Mouse (Mus musculus): Measurements from ENCODE around the gene Rimbp2.

The Rimbp2 gene

GRCm38 (mm10) chr5:128935359-128935899, 17.9 kb downstream of the Rimbp2 start:
- in situ Hi-C loops (cut with MboI, MseI) = no loop called here

- in situ Hi-C loops (cut with MboI, MseI) = no loop called here
Observed at GRCm38 (mm10) chr5:128932776-128933175, 20.5 kb downstream of the Rimbp2 start.

GRCm38 (mm10) chr5:128925073-128925472, 28.2 kb downstream of the Rimbp2 start:
- in situ Hi-C loops (cut with MboI, MseI) = no loop called here

GRCm38 (mm10) chr5:128920112-128920511, 33.2 kb downstream of the Rimbp2 start:
- in situ Hi-C loops (cut with MboI, MseI) = no loop called here

- in situ Hi-C loops (cut with MboI, MseI) = loop anchor here in 1 of 2 experiments (10.0 kb wide), 1 partner anchor 377 kb away; no protein-coding TSS in a partner anchor
Observed at GRCm38 (mm10) chr5:128917116-128917959, 35.9 kb downstream of the Rimbp2 start.

- in situ Hi-C loops (cut with MboI, MseI) = loop anchor here in 1 of 2 experiments (10.0 kb wide), 1 partner anchor 381 kb away; no protein-coding TSS in a partner anchor
Observed at GRCm38 (mm10) chr5:128913820-128914219, 39.5 kb downstream of the Rimbp2 start.

- in situ Hi-C loops (cut with MboI, MseI) = loop anchor here in 1 of 2 experiments (10.0 kb wide), 1 partner anchor 382 kb away; no protein-coding TSS in a partner anchor
Observed at GRCm38 (mm10) chr5:128912374-128912773, 40.9 kb downstream of the Rimbp2 start.

GRCm38 (mm10) chr5:128911593-128911992, 41.7 kb downstream of the Rimbp2 start:
- in situ Hi-C loops (cut with MboI, MseI) = loop anchor here in 1 of 2 experiments (10.0 kb wide), 1 partner anchor 383 kb away; no protein-coding TSS in a partner anchor

GRCm38 (mm10) chr5:128904113-128904512, 49.2 kb downstream of the Rimbp2 start:
- in situ Hi-C loops (cut with MboI, MseI) = no loop called here

GRCm38 (mm10) chr5:128903120-128903519, 50.2 kb downstream of the Rimbp2 start:
- in situ Hi-C loops (cut with MboI, MseI) = no loop called here

- in situ Hi-C loops (cut with MboI, MseI) = no loop called here
Observed at GRCm38 (mm10) chr5:128899971-128900370, 53.3 kb downstream of the Rimbp2 start.

- in situ Hi-C loops (cut with MboI, MseI) = no loop called here
Observed at GRCm38 (mm10) chr5:128894921-128895320, 58.4 kb downstream of the Rimbp2 start.

- in situ Hi-C loops (cut with MboI, MseI) = no loop called here
Observed at GRCm38 (mm10) chr5:128887546-128887945, 65.7 kb downstream of the Rimbp2 start.

- in situ Hi-C loops (cut with MboI, MseI) = no loop called here
Observed at GRCm38 (mm10) chr5:128884320-128884719, 69.0 kb downstream of the Rimbp2 start.

- in situ Hi-C loops (cut with MboI, MseI) = no loop called here
Observed at GRCm38 (mm10) chr5:128879092-128879491, 74.2 kb downstream of the Rimbp2 start.

- in situ Hi-C loops (cut with MboI, MseI) = no loop called here
Observed at GRCm38 (mm10) chr5:128877425-128878035, 75.8 kb downstream of the Rimbp2 start.

GRCm38 (mm10) chr5:128871706-128872105, 81.6 kb downstream of the Rimbp2 start:
- in situ Hi-C loops (cut with MboI, MseI) = no loop called here

- in situ Hi-C loops (cut with MboI, MseI) = no loop called here
Observed at GRCm38 (mm10) chr5:128866811-128867210, 86.5 kb downstream of the Rimbp2 start.

GRCm38 (mm10) chr5:128866291-128866690, 87.0 kb downstream of the Rimbp2 start:
- in situ Hi-C loops (cut with MboI, MseI) = no loop called here

- in situ Hi-C loops (cut with MboI, MseI) = no loop called here
Observed at GRCm38 (mm10) chr5:128863497-128863896, 89.8 kb downstream of the Rimbp2 start.

GRCm38 (mm10) chr5:128860907-128861306, 92.4 kb downstream of the Rimbp2 start:
- in situ Hi-C loops (cut with MboI, MseI) = no loop called here

- in situ Hi-C loops (cut with MboI, MseI) = no loop called here
Observed at GRCm38 (mm10) chr5:128852791-128853190, 100.5 kb downstream of the Rimbp2 start.
